Mouse (Mus musculus): ENCODE results near the gene Sh3gl2.

DNA sequence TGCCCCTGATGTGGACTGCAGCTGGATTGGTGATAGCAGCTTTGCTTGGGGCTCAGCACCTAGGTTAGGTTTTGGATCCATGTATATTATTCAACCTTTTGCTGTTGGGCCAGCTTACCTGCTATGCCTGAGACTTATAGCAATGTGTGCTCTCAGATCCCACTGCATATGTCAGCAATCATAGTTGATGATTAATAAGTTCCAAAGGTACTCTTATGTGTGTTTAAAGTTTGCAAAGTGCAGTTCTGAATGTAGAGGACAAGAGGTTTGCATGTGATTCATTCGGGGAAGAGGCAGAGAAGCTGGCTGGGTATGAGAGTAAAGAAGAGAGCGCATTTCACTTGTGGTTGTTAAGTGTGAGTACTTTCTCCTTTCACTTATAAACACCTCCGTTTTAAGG lies 43.7 kb downstream of the Sh3gl2 start:
- TF ChIP-seq CTCF (IDR thresholded peaks at IDR 0.05; ENCODE audit: low read depth) (no peak), EP300 (optimal IDR thresholded peaks at IDR 0.05) (no peak)
